Comparison of ENCODE assay signal across 12 mouse cellular contexts in genomic region chr2:172958579-172958978, GRCm38 (mm10). TPM values are rescaled to one million over a fixed set of nuclear protein-coding genes. Genes with fewer than 3 reads are reported as not detected.
DNase-seq lines count a peak whose midpoint lies in the region; ATAC-seq and TF ChIP-seq lines count a peak whose summit lies in the region.
"Had no signal": no experiment of that assay in that cellular context is flagged by ENCODE, and none has a peak within 500 bp of the region (broad histone marks: within the 10 kb centered on the region; RNA-seq: fewer than 3 reads in every experiment).

No protein-coding gene starts in this region.

- H3K9me3 ChIP-seq in lung, embryonic 16.5 days (ENCODE audit: control insufficient read depth, low read length) = no peaks in the 10 kb centered on the region; the same call in 1 of the 2 replicates
- H3K9me3 ChIP-seq in limb, embryonic 10.5 days (replicated peaks) = no peaks in the 10 kb centered on the region; the same call in 1 of the 2 replicates
- H3K9me3 ChIP-seq in neural tube, embryonic 15.5 days (replicated peaks) = no peaks in the 10 kb centered on the region; the same call in 1 of the 2 replicates
- H3K9me3 ChIP-seq in liver, postnatal 0 days (ENCODE audit: low read length) = no peaks in the 10 kb centered on the region

- H3K4me2 ChIP-seq in lung, embryonic 16.5 days (ENCODE audit: low read depth, low read length) = no peak overlapping the region
- no peak overlapping the region for H3K4me2 ChIP-seq in neural tube, embryonic 15.5 days
- no peak overlapping the region for H3K4me2 ChIP-seq in liver, postnatal 0 days (ENCODE audit: low read depth, low read length)
- H3K4me2 ChIP-seq: embryonic facial prominence, embryonic 13.5 days; liver, embryonic 12.5 days had no signal

- TF ChIP-seq CTCF in liver, postnatal 0 days (IDR thresholded peaks at IDR 0.05; ENCODE audit: low read depth) = no peak

- no peaks in the 10 kb centered on the region for H3K27me3 ChIP-seq in lung, embryonic 16.5 days (ENCODE audit: control insufficient read depth, insufficient read depth, low read depth, low read length)
- H3K27me3 ChIP-seq in limb, embryonic 10.5 days (ENCODE audit: low read depth, poor library complexity, severe bottlenecking) = no peaks in the 10 kb centered on the region
- no peaks in the 10 kb centered on the region; the same call in 1 of the 2 replicates for H3K27me3 ChIP-seq in neural tube, embryonic 15.5 days (replicated peaks)
- H3K27me3 ChIP-seq in liver, postnatal 0 days (ENCODE audit: insufficient read depth, low read length) = no peaks in the 10 kb centered on the region
- H3K27me3 ChIP-seq: embryonic facial prominence, embryonic 13.5 days; liver, embryonic 12.5 days had no signal

- 21% methylated on average over 5 of the region's 5 CpGs for WGBS in lung, embryonic 16.5 days
- 14% methylated on average over 5 of the region's 5 CpGs for WGBS in limb, embryonic 10.5 days
- WGBS in neural tube, embryonic 15.5 days = 10% methylated on average over 5 of the region's 5 CpGs
- 30% methylated on average over 5 of the region's 5 CpGs for WGBS in liver, postnatal 0 days (ENCODE audit: insufficient replicate concordance)

- no peak overlapping the region for H3K9ac ChIP-seq in lung, embryonic 16.5 days (ENCODE audit: low read length)
- no peak overlapping the region for H3K9ac ChIP-seq in neural tube, embryonic 15.5 days (replicated peaks)
- no peak overlapping the region for H3K9ac ChIP-seq in liver, postnatal 0 days (replicated peaks)
- H3K9ac ChIP-seq: embryonic facial prominence, embryonic 13.5 days; liver, embryonic 12.5 days had no signal

- ATAC-seq in lung, embryonic 16.5 days (ENCODE audit: low read depth) = 0 out of 2 replicates have a peak, but pooled peaks have one; percentile 27
- no peak for ATAC-seq in neural tube, embryonic 15.5 days (ENCODE audit: low FRiP score)
- ATAC-seq in inflammation-experienced regulatory T-cells, adult 6 months = no peak
- ATAC-seq in liver, postnatal 0 days = no peak
- ATAC-seq: liver, embryonic 12.5 days had no signal

- H3K4me3 ChIP-seq in lung, embryonic 16.5 days (ENCODE audit: low read length) = no peak overlapping the region
- no peak overlapping the region for H3K4me3 ChIP-seq in limb, embryonic 10.5 days
- H3K4me3 ChIP-seq in neural tube, embryonic 15.5 days (replicated peaks) = no peak overlapping the region
- H3K4me3 ChIP-seq in liver, postnatal 0 days (ENCODE audit: low read depth, low read length) = no peak overlapping the region
- H3K4me3 ChIP-seq: embryonic facial prominence, embryonic 13.5 days; gastrocnemius, adult 2 months; liver, embryonic 12.5 days had no signal

- TF ChIP-seq EP300 in liver, postnatal 0 days (IDR thresholded peaks at IDR 0.05; ENCODE audit: low read depth) = no peak

- H3K27ac ChIP-seq in lung, embryonic 16.5 days (ENCODE audit: low read length) = no peak overlapping the region
- peak overlapping the region; percentile 84 for H3K27ac ChIP-seq in limb, embryonic 10.5 days
- 0 out of 2 replicates have a peak overlapping the region, but pooled peaks have one; percentile 33 for H3K27ac ChIP-seq in neural tube, embryonic 15.5 days (replicated peaks)
- no peak overlapping the region for H3K27ac ChIP-seq in liver, postnatal 0 days (ENCODE audit: low read depth)
- H3K27ac ChIP-seq: embryonic facial prominence, embryonic 13.5 days; gastrocnemius, adult 2 months; liver, embryonic 12.5 days had no signal

- H3K36me3 ChIP-seq in lung, embryonic 16.5 days (ENCODE audit: control insufficient read depth, insufficient read depth, low read length) = no peaks in the 10 kb centered on the region
- H3K36me3 ChIP-seq in limb, embryonic 10.5 days = peaks cover 6% of the 10 kb centered on the region; the same call in 1 of the 2 replicates
- H3K36me3 ChIP-seq in neural tube, embryonic 15.5 days = no peaks in the 10 kb centered on the region
- H3K36me3 ChIP-seq in liver, postnatal 0 days (replicated peaks; ENCODE audit: insufficient read depth, low read length) = no peaks in the 10 kb centered on the region
- H3K36me3 ChIP-seq: embryonic facial prominence, embryonic 13.5 days; liver, embryonic 12.5 days had no signal

- peak; percentile 76 for DNase-seq in heart, adult 11 months
- no peak for DNase-seq in heart, adult 8-10 months (ENCODE audit: low spot score)
- DNase-seq in lung, postnatal 4 days = no peak
- DNase-seq in limb, embryonic 10.5 days (ENCODE audit: low spot score) = no peak
- DNase-seq in liver, postnatal 0 days = no peak
- DNase-seq: gastrocnemius, adult 2 months; heart, postnatal 14 days had no signal

- no peaks in the 10 kb centered on the region; the same call in 1 of the 2 replicates for H3K4me1 ChIP-seq in lung, embryonic 16.5 days (replicated peaks; ENCODE audit: control insufficient read depth, insufficient read depth, low read length)
- peaks cover 21% of the 10 kb centered on the region for H3K4me1 ChIP-seq in limb, embryonic 10.5 days
- H3K4me1 ChIP-seq in neural tube, embryonic 15.5 days = peaks cover 8% of the 10 kb centered on the region
- no peaks in the 10 kb centered on the region for H3K4me1 ChIP-seq in liver, postnatal 0 days (ENCODE audit: insufficient read depth)
- H3K4me1 ChIP-seq: liver, embryonic 12.5 days had no signal

RNA-seq across cellular contexts. Expression of gene Bmp7, which starts 18.5 kb away (rescaled TPM):
- total RNA-seq in heart, adult 8-10 months (2022) = 1 to 10 TPM in 1 of 4 experiments, under 1 TPM in 3; 0.59 to 1.4 (median 0.74) TPM
- 6.2 and 6.8 TPM in 2 replicates for polyA plus RNA-seq in lung, embryonic 16.5 days (2015; fragmentation: Nextera tagmentation; extraction: Ambion mirVana)
- 31.3 and 39.5 TPM in 2 replicates for polyA plus RNA-seq in limb, embryonic 10.5 days (2016; fragmentation: Nextera tagmentation; extraction: Ambion mirVana)
- polyA plus RNA-seq in neural tube, embryonic 15.5 days (2015; fragmentation: Nextera tagmentation; extraction: Ambion mirVana) = 13.4 and 13.7 TPM in 2 replicates
- polyA plus RNA-seq in inflammation-experienced regulatory T-cells, adult 6 months (2017; shearing (Covaris generic)) = 10 to 100 TPM in 2 of 3 experiments, 1 to 10 TPM in 1; 5.9 to 16.6 (median 14.8) TPM
- 0.32 and 0.49 TPM in 2 replicates for polyA plus RNA-seq in liver, postnatal 0 days (2015; fragmentation: Nextera tagmentation; extraction: Ambion mirVana)

RNA-seq across cellular contexts. Expression of gene Spo11, which starts 18.9 kb away (rescaled TPM):
- total RNA-seq in heart, adult 8-10 months (2022) = not detected
- polyA plus RNA-seq in lung, embryonic 16.5 days (2015; fragmentation: Nextera tagmentation; extraction: Ambion mirVana) = 0.21 and 0.30 TPM in 2 replicates
- polyA plus RNA-seq in limb, embryonic 10.5 days (2016; fragmentation: Nextera tagmentation; extraction: Ambion mirVana) = 0.36 and 0.79 TPM in 2 replicates
- 0.44 and 1.1 TPM in 2 replicates for polyA plus RNA-seq in neural tube, embryonic 15.5 days (2015; fragmentation: Nextera tagmentation; extraction: Ambion mirVana)
- 1 to 10 TPM; 4.6 to 6.3 (median 6.0) TPM for polyA plus RNA-seq in inflammation-experienced regulatory T-cells, adult 6 months (2017; shearing (Covaris generic))
- polyA plus RNA-seq in liver, postnatal 0 days (2015; fragmentation: Nextera tagmentation; extraction: Ambion mirVana) = 0.07 and 0.09 TPM in 2 replicates
- total RNA-seq: gastrocnemius, adult 2 months had no signal

RNA-seq across cellular contexts. Expression of gene Rae1, which starts 41.3 kb away (rescaled TPM):
- total RNA-seq in heart, adult 8-10 months (2022) = 10 to 100 TPM; 20.2 to 24.8 (median 23.0) TPM
- polyA plus RNA-seq in lung, embryonic 16.5 days (2015; fragmentation: Nextera tagmentation; extraction: Ambion mirVana) = 104 and 109 TPM in 2 replicates
- polyA plus RNA-seq in limb, embryonic 10.5 days (2016; fragmentation: Nextera tagmentation; extraction: Ambion mirVana) = 179 and 196 TPM in 2 replicates
- polyA plus RNA-seq in neural tube, embryonic 15.5 days (2015; fragmentation: Nextera tagmentation; extraction: Ambion mirVana) = 109 and 117 TPM in 2 replicates
- 10 to 100 TPM; 29.2 to 50.7 (median 50.2) TPM for polyA plus RNA-seq in inflammation-experienced regulatory T-cells, adult 6 months (2017; shearing (Covaris generic))
- 40.0 and 41.5 TPM in 2 replicates for polyA plus RNA-seq in liver, postnatal 0 days (2015; fragmentation: Nextera tagmentation; extraction: Ambion mirVana)

Comparison
In these comparisons a context has a peak if more than half of its experiments do, and no peak if none do; other contexts are left out.
1. H3K27ac ChIP-seq: peak in limb, embryonic 10.5 days (single experiment) and neural tube, embryonic 15.5 days (single experiment); none in lung, embryonic 16.5 days (single experiment) and liver, postnatal 0 days (single experiment).